Mouse (Mus musculus) ES-E14 (cell line): Measurements from ENCODE around the gene Cyp27b1. TPM values are rescaled to one million over a fixed set of nuclear protein-coding genes. Genes with fewer than 3 reads are reported as not detected.

Experiments used
- DNase-seq: peaks from one replicate; pipeline ENCODE4 v3.0.0-alpha.2; 2013; ENCODE audit warnings: low read depth, low spot score
- H3K27ac ChIP-seq: 2 replicates; pipeline ENCODE4 v1.5.1; 2012; ENCODE audit warnings: low read depth, mild to moderate bottlenecking, low read length, moderate library complexity, mixed read lengths; ENCODE audit not compliant: poor library complexity, insufficient read depth, severe bottlenecking
- H3K36me3 ChIP-seq: 2 replicates; pipeline ENCODE4 v1.6.1; 2012; ENCODE audit warnings: mild to moderate bottlenecking, low read length, moderate library complexity, mixed read lengths; ENCODE audit not compliant: control insufficient read depth, poor library complexity, insufficient read depth, severe bottlenecking
- H3K4me1 ChIP-seq, 2 experiments: fragments of 150-350 bp in 1 of 2; sonication (generic) in 1 of 2; 2 replicates each; pipeline ENCODE4 v1.6.1; 2012; ENCODE audit warnings: low read length in 2 of 2, mild to moderate bottlenecking in 1 of 2, mixed read lengths in 1 of 2; ENCODE audit not compliant: control insufficient read depth in 2 of 2, insufficient read depth in 2 of 2, poor library complexity in 1 of 2
- H3K4me3 ChIP-seq, 2 experiments: fragments of 150-350 bp in 1 of 2; sonication (generic) in 1 of 2; 2 replicates each; pipeline ENCODE4 v1.5.1; 2012; ENCODE audit warnings: low read length in 2 of 2, low read depth in 1 of 2, mild to moderate bottlenecking in 1 of 2, mixed read lengths in 1 of 2; ENCODE audit not compliant: insufficient read depth in 1 of 2, poor library complexity in 1 of 2, severe bottlenecking in 1 of 2
- H3K9ac ChIP-seq: 2 replicates; pipeline ENCODE4 v1.6.1; 2012; ENCODE audit warnings: low read depth, mild to moderate bottlenecking, low read length, mixed read lengths; ENCODE audit not compliant: poor library complexity, insufficient read depth, severe bottlenecking
- H3K9me3 ChIP-seq: fragments of 150-350 bp; sonication (generic); 2 replicates; pipeline ENCODE4 v1.6.1; 2012; ENCODE audit warnings: low read depth, mild to moderate bottlenecking, low read length; ENCODE audit not compliant: control insufficient read depth, insufficient read depth
- CHD2 ChIP-seq: IDR thresholded peaks from 2 replicates; pipeline ENCODE4 v1.6.1; 2014; ENCODE audit warnings: mild to moderate bottlenecking, low read depth, low read length, inconsistent platforms
- HCFC1 ChIP-seq: IDR thresholded peaks from 2 replicates; pipeline ENCODE4 v1.6.1; 2012; ENCODE audit warnings: low read length, inconsistent platforms, borderline replicate concordance; ENCODE audit not compliant: insufficient read depth
- MAFK ChIP-seq: IDR thresholded peaks from 2 replicates; pipeline ENCODE4 v1.6.1; 2014; ENCODE audit warnings: mild to moderate bottlenecking, low read depth, low read length, inconsistent platforms; ENCODE audit not compliant: insufficient read depth
- ZC3H11A ChIP-seq: IDR thresholded peaks from 2 replicates; pipeline ENCODE4 v1.6.1; 2012; ENCODE audit warnings: low read depth, mild to moderate bottlenecking, inconsistent platforms, low read length, borderline replicate concordance
- ZNF384 ChIP-seq: IDR thresholded peaks from 2 replicates; pipeline ENCODE4 v1.6.1; 2012; ENCODE audit warnings: low read depth, low read length, inconsistent platforms
- in situ Hi-C, 2 experiments: fragments of 600-800 bp; cut with MboI; formaldehyde crosslinking; loops; one replicate each; pipeline ENCODE4 v1.15.1; 2025; ENCODE audit warnings: low sequenced_read_pairs in 2 of 2, inconsistent platforms in 1 of 2; ENCODE audit not compliant: unreplicated experiment in 2 of 2
- total RNA-seq: library from RNA; depleted of rRNA; stranded (reverse); fragments of 300-350 nt; gene quantifications from 2 replicates; pipeline ENCODE4 v1.2.3, GENCODE M21; 2012

Gene Cyp27b1
- total RNA-seq, 1 experiment = 0.40 TPM

- Histone ChIP-seq H3K9ac (no peak overlapping the region), H3K4me3 (no peak overlapping the region), H3K36me3 (peaks cover 12% of the 10 kb centered on the region; the same call in 1 of the 2 replicates), H3K4me1 (peaks cover 0 to 18% of the 10 kb centered on the region in 2 experiments; a peak in 1 of 4 replicates), H3K27ac (no peak overlapping the region), H3K9me3 (no peaks in the 10 kb centered on the region)
- DNase-seq = no peak
- in situ Hi-C loops = no loop called here
- TF ChIP-seq MAFK = no peak
- no peak for TF ChIP-seq HCFC1
- TF ChIP-seq CHD2 = no peak
- no peak for TF ChIP-seq ZNF384
- TF ChIP-seq ZC3H11A = no peak
Measured at GRCm38 (mm10) chr10:127054646-127055045, 6.6 kb downstream of the Cyp27b1 start.

GRCm38 (mm10) chr10:127055406-127055805 lies 7.4 kb downstream of the Cyp27b1 start:
- Histone ChIP-seq H3K27ac (no peak overlapping the region), H3K9ac (no peak overlapping the region), H3K9me3 (no peaks in the 10 kb centered on the region), H3K4me1 (peaks cover 0 to 18% of the 10 kb centered on the region in 2 experiments; a peak in 1 of 4 replicates), H3K4me3 (no peak overlapping the region), H3K36me3 (peaks cover 12% of the 10 kb centered on the region; the same call in 1 of the 2 replicates)
- in situ Hi-C loops = no loop called here
- DNase-seq = no peak
- no peak for TF ChIP-seq HCFC1
- no peak for TF ChIP-seq ZNF384
- TF ChIP-seq ZC3H11A = no peak
- TF ChIP-seq MAFK = no peak
- TF ChIP-seq CHD2 = no peak

- peaks cover 12% of the 10 kb centered on the region; the same call in 1 of the 2 replicates for H3K36me3 ChIP-seq
- no peaks in the 10 kb centered on the region for H3K9me3 ChIP-seq
- TF ChIP-seq MAFK (no peak), ZNF384 (no peak), HCFC1 (no peak), CHD2 (no peak), ZC3H11A (no peak)
- in situ Hi-C loops = no loop called here
- no peak overlapping the region for H3K4me3 ChIP-seq
- DNase-seq = no peak
- H3K4me1 ChIP-seq = peaks cover 0 to 21% of the 10 kb centered on the region in 2 experiments; a peak in 1 of 4 replicates
- H3K27ac ChIP-seq = no peak overlapping the region
- no peak overlapping the region for H3K9ac ChIP-seq
Measured at GRCm38 (mm10) chr10:127056490-127056889, 8.4 kb downstream of the Cyp27b1 start.

GRCm38 (mm10) chr10:127058161-127058560 lies 10.1 kb downstream of the Cyp27b1 start:
- peak overlapping the region in 1 of 2 experiments; percentile 5; a peak in 1 of 4 replicates for H3K4me3 ChIP-seq
- DNase-seq = peak; percentile 83
- in situ Hi-C loops = no loop called here
- no peak overlapping the region for H3K9ac ChIP-seq
- H3K36me3 ChIP-seq = peaks cover 12% of the 10 kb centered on the region; the same call in 1 of the 2 replicates
- no peaks in the 10 kb centered on the region for H3K9me3 ChIP-seq
- H3K27ac ChIP-seq = no peak overlapping the region
- H3K4me1 ChIP-seq = peaks cover 2 to 21% of the 10 kb centered on the region in 2 experiments; a peak in 2 of 4 replicates
- TF ChIP-seq HCFC1 = 0 out of 2 replicates have a peak, but pooled peaks have one; percentile 32
- no peak for TF ChIP-seq CHD2

GRCm38 (mm10) chr10:127058708-127059107 lies 10.7 kb downstream of the Cyp27b1 start:
- in situ Hi-C loops = no loop called here

More at GRCm38 (mm10) chr10:127058708-127059107, 10.7 kb downstream of the Cyp27b1 start:
- H3K36me3 ChIP-seq = peaks cover 12% of the 10 kb centered on the region; the same call in 1 of the 2 replicates
- no peaks in the 10 kb centered on the region for H3K9me3 ChIP-seq
- H3K9ac ChIP-seq = no peak overlapping the region
- DNase-seq = no peak
- TF ChIP-seq HCFC1 = no peak
- TF ChIP-seq ZNF384 = no peak
- no peak for TF ChIP-seq ZC3H11A
- no peak for TF ChIP-seq CHD2
- no peak for TF ChIP-seq MAFK
- no peak overlapping the region for H3K27ac ChIP-seq
- peaks cover 2 to 20% of the 10 kb centered on the region in 2 experiments; a peak in 2 of 4 replicates for H3K4me1 ChIP-seq
- peak overlapping the region; percentile 31 to 88; a peak in 3 of 4 replicates for H3K4me3 ChIP-seq
